Mouse (Mus musculus): ENCODE measurements at regions not wholly inside any gene's neighbourhood (a gene's known extent, or its start where the extent isn't known, plus 50 kb on each side); places are given as distances from the start of the nearest gene placed in this dataset.

DNA sequence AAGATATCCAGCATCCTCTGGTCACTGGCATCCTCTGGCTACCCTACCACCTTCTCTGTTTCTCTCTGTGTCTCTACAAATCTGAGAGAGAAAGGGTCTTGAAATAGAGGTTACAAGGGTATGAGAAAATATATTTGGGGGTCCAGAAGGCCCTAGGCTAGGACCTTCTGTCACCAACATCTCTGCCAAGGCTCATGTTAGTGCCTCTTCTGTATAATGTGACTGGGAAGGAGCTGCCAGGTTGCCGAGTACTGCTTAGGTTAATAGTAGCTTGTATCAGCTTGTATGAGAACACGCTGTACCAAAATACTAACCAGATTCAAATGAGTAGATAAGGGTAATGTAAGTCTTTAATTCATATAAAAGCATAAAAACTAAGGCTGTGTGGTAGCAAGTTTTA lies 929.0 kb downstream of the Epha4 start:
- TF ChIP-seq BHLHE40 (IDR thresholded peaks at IDR 0.05; ENCODE audit: low read depth, low read length) (no peak), CTCF (conservative IDR thresholded peaks at IDR 0.05 in 1 of 2, IDR thresholded peaks at IDR 0.05 in 1 of 2; ENCODE audit: low read depth in 2 of 2, low read length in 2 of 2) (no peak), RCOR1 (conservative IDR thresholded peaks at IDR 0.05; ENCODE audit: low read depth, low read length) (no peak), POLR2A (IDR thresholded peaks at IDR 0.05; ENCODE audit: low read depth, low read length) (no peak), ZC3H11A (IDR thresholded peaks at IDR 0.05; ENCODE audit: low read depth, low read length) (no peak), MAFK (IDR thresholded peaks at IDR 0.05; ENCODE audit: insufficient replicate concordance, low read length) (no peak), EP300 (IDR thresholded peaks at IDR 0.05; ENCODE audit: low read length) (no peak), MYC (IDR thresholded peaks at IDR 0.05; ENCODE audit: low read depth, low read length) (no peak), E2F4 (IDR thresholded peaks at IDR 0.05; ENCODE audit: insufficient replicate concordance, low read depth, low read length) (no peak)

Data from CH12.LX (cell line).